Mouse (Mus musculus) retina, adult 2 months (tissue): Measurements from ENCODE around the gene Slc25a47.
"Not testable (repeated sequence)": the region's sequence is repeated elsewhere in the genome, so short reads cannot be mapped to it uniquely, and the experiment has no call there.

ENCODE experiments used
- DNase-seq: peaks from one replicate; pipeline ENCODE4 v3.0.0-alpha.2; 2012; ENCODE audit warnings: low read depth, low spot score

Gene Slc25a47

GRCm38 (mm10) chr12:108826282-108826957 is 9.4 kb upstream of the Slc25a47 start:
- DNase-seq: no peak

GRCm38 (mm10) chr12:108826958-108827535 is 8.8 kb upstream of the Slc25a47 start:
- DNase-seq: no peak

GRCm38 (mm10) chr12:108827641-108828040 is 8.2 kb upstream of the Slc25a47 start:
- DNase-seq: no peak

- DNase-seq: no peak
Observed at GRCm38 (mm10) chr12:108829636-108830035, 6.2 kb upstream of the Slc25a47 start.

GRCm38 (mm10) chr12:108830358-108830757 is 5.5 kb upstream of the Slc25a47 start:
- DNase-seq: no peak

GRCm38 (mm10) chr12:108831966-108832643 is 3.7 kb upstream of the Slc25a47 start:
- DNase-seq: no peak

GRCm38 (mm10) chr12:108832851-108833250 is 3.0 kb upstream of the Slc25a47 start:
- no peak for DNase-seq

- DNase-seq: no peak
Observed at GRCm38 (mm10) chr12:108833408-108833807, 2.4 kb upstream of the Slc25a47 start.

- DNase-seq: no peak
Observed at GRCm38 (mm10) chr12:108834337-108834736, 1.5 kb upstream of the Slc25a47 start.

- DNase-seq: no peak
Observed at GRCm38 (mm10) chr12:108834786-108835185, 1.1 kb upstream of the Slc25a47 start.

GRCm38 (mm10) chr12:108835208-108835839 is 522 bp upstream of the Slc25a47 start:
- no peak for DNase-seq

- no peak for DNase-seq
Observed at GRCm38 (mm10) chr12:108836722-108837121, 876 bp downstream of the Slc25a47 start.

GRCm38 (mm10) chr12:108841181-108841580 is 5.3 kb downstream of the Slc25a47 start:
- DNase-seq: no peak

- no peak for DNase-seq
Observed at GRCm38 (mm10) chr12:108842663-108843062, 6.8 kb downstream of the Slc25a47 start.

GRCm38 (mm10) chr12:108848033-108848432 is 12.2 kb downstream of the Slc25a47 start:
- DNase-seq: not testable (repeated sequence)

- no peak for DNase-seq
Observed at GRCm38 (mm10) chr12:108849488-108850022, 13.7 kb downstream of the Slc25a47 start.

- peak; percentile 22 for DNase-seq
Observed at GRCm38 (mm10) chr12:108850129-108850528, 14.3 kb downstream of the Slc25a47 start.

- no peak for DNase-seq
Observed at GRCm38 (mm10) chr12:108850886-108851285, 15.0 kb downstream of the Slc25a47 start.

- DNase-seq: no peak
Observed at GRCm38 (mm10) chr12:108852822-108853221, 17.0 kb downstream of the Slc25a47 start.

GRCm38 (mm10) chr12:108855081-108855480 is 19.2 kb downstream of the Slc25a47 start:
- no peak for DNase-seq

- no peak for DNase-seq
Observed at GRCm38 (mm10) chr12:108856186-108856585, 20.3 kb downstream of the Slc25a47 start.

GRCm38 (mm10) chr12:108857109-108857508 is 21.3 kb downstream of the Slc25a47 start:
- no peak for DNase-seq
